Mouse (Mus musculus) hindbrain, embryonic 16.5 days (tissue): ENCODE data around the gene Lpar1. TPM values are rescaled to one million over a fixed set of nuclear protein-coding genes. Genes with fewer than 3 reads are reported as not detected.

Source experiments
- ATAC-seq: fragments of 200-750 bp; cut with Nextera tagmentation; 2 replicates; pipeline ENCODE4 v1.8.0; 2017; ENCODE audit warnings: moderate TSS enrichment, moderate library complexity
- H3K27ac ChIP-seq: fragments of 300-500 bp; sonication (generic); 2 replicates; pipeline ENCODE4 v1.5.1; 2014; ENCODE audit warnings: low read depth, mild to moderate bottlenecking, control low read depth, low read length, moderate library complexity
- H3K27me3 ChIP-seq: fragments of 300-500 bp; sonication (generic); replicated peaks from 2 replicates; pipeline ENCODE4 v1.6.1; 2014; ENCODE audit warnings: low read length; ENCODE audit not compliant: control insufficient read depth, insufficient read depth
- H3K36me3 ChIP-seq: fragments of 300-500 bp; sonication (generic); 2 replicates; pipeline ENCODE4 v1.6.1; 2014; ENCODE audit warnings: mild to moderate bottlenecking, low read length, moderate library complexity, mixed read lengths; ENCODE audit not compliant: control insufficient read depth, insufficient read depth
- H3K4me1 ChIP-seq: fragments of 300-500 bp; sonication (generic); 2 replicates; pipeline ENCODE4 v1.6.1; 2014; ENCODE audit warnings: low read depth, low read length; ENCODE audit not compliant: control insufficient read depth, insufficient read depth
- H3K4me2 ChIP-seq: fragments of 300-500 bp; sonication (generic); 2 replicates; pipeline ENCODE4 v1.6.1; 2014; ENCODE audit warnings: mild to moderate bottlenecking, low read length, control low read depth, moderate library complexity
- H3K4me3 ChIP-seq: fragments of 300-500 bp; sonication (generic); 2 replicates; pipeline ENCODE4 v1.5.1; 2014; ENCODE audit warnings: mild to moderate bottlenecking, low read length, control low read depth, moderate library complexity
- H3K9ac ChIP-seq: fragments of 300-500 bp; sonication (generic); 2 replicates; pipeline ENCODE4 v1.6.1; 2014; ENCODE audit warnings: low read depth, mild to moderate bottlenecking, control low read depth, low read length, moderate library complexity
- H3K9me3 ChIP-seq: fragments of 300-500 bp; sonication (generic); 2 replicates; pipeline ENCODE4 v1.6.1; 2014; ENCODE audit warnings: mild to moderate bottlenecking, low read length, moderate library complexity; ENCODE audit not compliant: control insufficient read depth
- WGBS: fragments of 180-500 bp; shearing (Covaris S2); extraction: QIAGEN DNeasy Blood & Tissue Kit; methylation state at CpG from one replicate; pipeline ENCODE4 v1.1.7; 2014; 5-methylcytosine and 5-hydroxymethylcytosine counted together
- microRNA-seq: library from miRNA; unstranded; fragments of <30 nt; microRNA quantifications from one replicate; pipeline ENCODE4, GENCODE M21; 2017
- polyA plus RNA-seq: library from polyadenylated mRNA; unstranded; fragments of >200 nt; fragmentation: Nextera tagmentation; extraction: Ambion mirVana; gene quantifications from 2 replicates; pipeline ENCODE4 v1.2.1, GENCODE M21; 2015

The Lpar1 gene
- polyA plus RNA-seq, 1 experiment from 2014 or later, result 20.9 TPM

- H3K4me3 ChIP-seq, result no peak overlapping the region
- H3K27me3 ChIP-seq, result no peaks in the 10 kb centered on the region
- no peaks in the 10 kb centered on the region for H3K4me1 ChIP-seq
- ATAC-seq, result no peak
- H3K36me3 ChIP-seq, result no peaks in the 10 kb centered on the region
- WGBS, result 65% methylated on average over 4 of the region's 4 CpGs
- H3K27ac ChIP-seq, result no peak overlapping the region
- H3K4me2 ChIP-seq, result no peak overlapping the region
- no peaks in the 10 kb centered on the region; the same call in 1 of the 2 replicates for H3K9me3 ChIP-seq
- H3K9ac ChIP-seq, result no peak overlapping the region
These were observed 136.4 kb downstream of the Lpar1 start for GRCm38 (mm10) chr4:58417319-58417718.

GRCm38 (mm10) chr4:58415537-58415936 is 138.2 kb downstream of the Lpar1 start:
- WGBS, result 93% methylated on average over 3 of the region's 3 CpGs
- no peak for ATAC-seq
- no peak overlapping the region for H3K4me3 ChIP-seq
- H3K9ac ChIP-seq, result no peak overlapping the region
- no peak overlapping the region for H3K4me2 ChIP-seq
- H3K9me3 ChIP-seq, result no peaks in the 10 kb centered on the region
- H3K4me1 ChIP-seq, result no peaks in the 10 kb centered on the region
- no peak overlapping the region for H3K27ac ChIP-seq
- H3K27me3 ChIP-seq, result no peaks in the 10 kb centered on the region
- H3K36me3 ChIP-seq, result no peaks in the 10 kb centered on the region

- no peak overlapping the region for H3K27ac ChIP-seq
- ATAC-seq, result no peak
- no peak overlapping the region for H3K4me3 ChIP-seq
- no peak overlapping the region for H3K4me2 ChIP-seq
- no peaks in the 10 kb centered on the region for H3K27me3 ChIP-seq
- H3K9me3 ChIP-seq, result no peaks in the 10 kb centered on the region
- no peak overlapping the region for H3K9ac ChIP-seq
- H3K4me1 ChIP-seq, result no peaks in the 10 kb centered on the region
- H3K36me3 ChIP-seq, result no peaks in the 10 kb centered on the region
- 81% methylated on average over 13 of the region's 13 CpGs for WGBS
These were observed 140.2 kb downstream of the Lpar1 start for GRCm38 (mm10) chr4:58413188-58414185.

- Histone ChIP-seq H3K4me3 (no peak overlapping the region), H3K36me3 (no peaks in the 10 kb centered on the region), H3K27ac (no peak overlapping the region), H3K9ac (no peak overlapping the region), H3K9me3 (no peaks in the 10 kb centered on the region), H3K27me3 (no peaks in the 10 kb centered on the region), H3K4me2 (no peak overlapping the region), H3K4me1 (no peaks in the 10 kb centered on the region)
- 0 out of 2 replicates have a peak, but pooled peaks have one; percentile 27 for ATAC-seq
- WGBS, result 75% methylated on average over 4 of the region's 4 CpGs
These were observed 151.7 kb downstream of the Lpar1 start for GRCm38 (mm10) chr4:58401973-58402501.

- no peaks in the 10 kb centered on the region for H3K27me3 ChIP-seq
- no peak overlapping the region for H3K27ac ChIP-seq
- ATAC-seq, result no peak
- H3K36me3 ChIP-seq, result no peaks in the 10 kb centered on the region
- H3K4me1 ChIP-seq, result no peaks in the 10 kb centered on the region
- WGBS, result 78% methylated on average over 12 of the region's 12 CpGs
- H3K9ac ChIP-seq, result no peak overlapping the region
- H3K4me2 ChIP-seq, result no peak overlapping the region
- no peak overlapping the region for H3K4me3 ChIP-seq
- no peaks in the 10 kb centered on the region for H3K9me3 ChIP-seq
These were observed 152.8 kb downstream of the Lpar1 start for GRCm38 (mm10) chr4:58400861-58401341.

Small RNAs within 50 kb of the gene (microRNA-seq; reads per million reads assigned to microRNA genes)
- 0.62 reads per million for gene Mir3095

Other genes with a start within 250 kb of the Lpar1 start
- 0.11 TPM in 1 of 2 replicates, not detected in the other for gene Olfr267, start 233.8 kb upstream of the Lpar1 start, polyA plus RNA-seq